Mouse (Mus musculus) heart, adult 2 months (tissue): ENCODE measurements around the gene Pld5.

Source experiments
- CTCF ChIP-seq: fragments of 200-600 bp; IDR thresholded peaks from 2 replicates; pipeline ENCODE4 v1.8.1; 2022; ENCODE audit warnings: antibody characterized with exemption, mild to moderate bottlenecking, moderate library complexity
- EP300 ChIP-seq: fragments of 200-500 bp; IDR thresholded peaks from 2 replicates; pipeline ENCODE4 v1.6.1; 2011; ENCODE audit warnings: low read depth, low read length, control low read depth; ENCODE audit not compliant: insufficient read depth
- POLR2A ChIP-seq: fragments of 200-500 bp; IDR thresholded peaks from 2 replicates; pipeline ENCODE4 v1.6.1; 2011; ENCODE audit warnings: mild to moderate bottlenecking, low read depth, low read length, control low read depth; ENCODE audit not compliant: insufficient read depth

DNA sequence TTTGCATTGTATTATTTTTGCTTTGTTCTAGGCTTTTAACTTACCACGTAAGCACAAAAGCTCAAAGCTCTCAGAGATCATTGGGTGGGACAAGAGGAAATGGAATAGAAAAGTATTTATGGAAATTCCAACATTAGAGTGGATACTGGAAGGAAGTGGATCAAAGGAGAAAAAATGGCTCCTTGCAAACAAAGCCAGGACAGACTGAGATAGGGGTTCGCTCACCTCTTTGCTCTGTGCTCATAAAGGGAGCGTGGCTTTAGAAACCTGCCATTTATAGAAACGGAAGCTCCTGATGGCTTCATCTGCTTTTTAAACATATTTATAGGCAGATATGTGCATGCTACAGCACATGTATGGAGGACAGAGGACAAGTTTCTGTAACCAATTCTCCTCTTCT is 78.8 kb downstream of the Pld5 start:
- TF ChIP-seq CTCF (no peak), POLR2A (no peak), EP300 (no peak)
